Mouse (Mus musculus) ES-Bruce4 (cell line): ENCODE measurements at regions not wholly inside any gene's neighbourhood (a gene's known extent, or its start where the extent isn't known, plus 50 kb on each side); places are given as distances from the start of the nearest gene placed in this dataset.

Experiments
- CTCF ChIP-seq: IDR thresholded peaks from one replicate; pipeline ENCODE4 v1.8.1; 2011; ENCODE audit warnings: low read depth, low read length
- POLR2A ChIP-seq: IDR thresholded peaks from one replicate; pipeline ENCODE4 v1.8.1; 2011; ENCODE audit warnings: low read length; ENCODE audit not compliant: insufficient read depth

DNA sequence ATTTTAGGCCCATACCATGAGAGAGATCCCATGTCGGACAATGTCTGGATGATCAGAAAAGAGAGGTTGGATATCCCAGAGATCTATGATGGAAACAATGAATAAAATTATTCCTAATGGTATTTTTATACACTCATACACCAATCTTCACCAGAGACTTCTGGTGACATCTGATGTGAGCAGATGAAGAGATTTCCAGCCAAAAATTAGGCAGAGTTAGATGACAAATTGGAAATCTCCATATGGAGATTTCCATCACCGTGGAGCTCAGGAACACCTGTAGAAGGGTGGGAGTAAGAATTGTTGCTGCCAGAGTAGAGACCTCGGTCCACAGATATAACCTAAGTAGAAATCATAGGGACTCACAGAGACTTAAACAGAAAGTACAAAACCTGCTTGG, 257.8 kb downstream of the Slco6d1 start:
- TF ChIP-seq CTCF = no peak
- TF ChIP-seq POLR2A = no peak
